Mouse (Mus musculus) lung, postnatal 36 days (tissue): ENCODE results near the gene Otulinl.
A peak's percentile ranks its signal among the peaks of the same experiment; 100 is the strongest.

Source experiments
- DNase-seq: peaks from one replicate; pipeline ENCODE4 v3.0.0; 2022; ENCODE audit warnings: mixed read lengths

Otulinl gene

GRCm38 (mm10) chr15:27647686-27648085, 33.7 kb downstream of the Otulinl start:
- peak; percentile 18 for DNase-seq

- DNase-seq, result peak; percentile 51
Observed at GRCm38 (mm10) chr15:27646665-27647064, 34.7 kb downstream of the Otulinl start.

GRCm38 (mm10) chr15:27645250-27645649, 36.1 kb downstream of the Otulinl start:
- no peak for DNase-seq

DNA sequence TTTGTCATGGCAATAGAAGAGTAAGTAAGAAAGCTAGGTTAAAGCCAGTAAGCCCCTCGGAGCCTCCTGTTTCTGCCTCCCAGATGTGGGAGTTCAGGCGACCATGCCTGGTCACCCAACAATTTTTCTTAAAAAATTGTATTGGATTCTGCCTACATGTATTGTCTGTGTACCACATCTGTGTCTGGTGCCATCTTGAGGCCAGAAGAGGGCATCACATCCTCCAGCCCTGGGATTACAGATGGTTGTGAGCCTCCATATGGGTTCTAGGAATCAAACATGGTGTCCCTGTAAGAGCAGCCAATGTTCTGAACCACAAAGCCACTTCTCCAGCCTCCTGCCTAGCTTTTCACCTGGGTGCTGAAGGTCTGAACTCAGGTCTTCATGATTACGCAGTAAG, 38.5 kb downstream of the Otulinl start:
- DNase-seq, result peak; percentile 81

GRCm38 (mm10) chr15:27641171-27641570, 40.2 kb downstream of the Otulinl start:
- no peak for DNase-seq

DNA sequence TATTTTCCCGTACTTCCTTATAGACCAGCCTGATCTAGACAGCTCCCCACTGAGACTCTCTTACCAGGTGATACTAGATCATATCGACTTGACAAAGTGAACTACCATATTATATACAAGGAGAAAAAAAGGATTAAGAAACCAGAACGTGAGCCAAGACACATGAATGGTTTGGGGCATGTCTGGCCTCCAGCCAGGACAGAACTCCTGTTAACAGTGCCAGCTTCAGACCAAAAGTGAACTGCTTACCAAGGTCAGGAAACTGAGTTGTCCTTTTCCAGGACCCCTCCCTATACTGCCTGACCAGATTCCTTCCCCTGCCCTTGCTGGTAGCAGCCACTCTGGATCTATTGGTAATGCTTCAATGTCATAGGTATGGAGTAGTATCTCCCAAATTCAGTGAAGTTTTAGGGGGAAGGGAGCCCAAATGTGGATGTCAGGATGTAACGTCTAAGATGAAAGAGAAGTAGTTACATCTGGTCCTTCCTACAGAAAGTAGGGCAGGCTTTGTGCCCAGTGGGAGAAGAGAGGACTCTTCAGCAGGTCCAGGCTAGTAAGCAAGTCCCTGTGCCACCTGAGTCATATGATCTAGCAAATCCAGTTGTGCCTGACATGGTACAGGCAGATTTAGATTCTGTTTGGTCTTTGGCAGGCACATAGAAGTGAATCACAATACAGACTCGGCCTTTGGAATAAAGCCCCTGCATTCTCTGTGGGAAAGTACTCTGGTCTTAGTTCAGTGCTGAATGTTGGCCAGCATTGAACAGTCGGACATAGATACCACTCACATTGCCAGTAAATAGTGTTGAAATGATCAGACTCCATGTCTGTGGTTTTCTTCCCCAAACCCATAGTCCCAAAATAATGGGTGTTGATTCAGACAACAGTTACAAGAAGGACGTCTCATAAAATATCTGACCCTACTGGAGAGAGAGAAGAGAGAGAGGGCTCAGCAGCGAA, 47.2 kb downstream of the Otulinl start:
- DNase-seq, result no peak

GRCm38 (mm10) chr15:27630601-27631383, 50.6 kb downstream of the Otulinl start, which contains the start of gene Otulin:
TSS of gene Otulin (minus strand) at chr15:27630693.
- peak; percentile 98 for DNase-seq

DNA sequence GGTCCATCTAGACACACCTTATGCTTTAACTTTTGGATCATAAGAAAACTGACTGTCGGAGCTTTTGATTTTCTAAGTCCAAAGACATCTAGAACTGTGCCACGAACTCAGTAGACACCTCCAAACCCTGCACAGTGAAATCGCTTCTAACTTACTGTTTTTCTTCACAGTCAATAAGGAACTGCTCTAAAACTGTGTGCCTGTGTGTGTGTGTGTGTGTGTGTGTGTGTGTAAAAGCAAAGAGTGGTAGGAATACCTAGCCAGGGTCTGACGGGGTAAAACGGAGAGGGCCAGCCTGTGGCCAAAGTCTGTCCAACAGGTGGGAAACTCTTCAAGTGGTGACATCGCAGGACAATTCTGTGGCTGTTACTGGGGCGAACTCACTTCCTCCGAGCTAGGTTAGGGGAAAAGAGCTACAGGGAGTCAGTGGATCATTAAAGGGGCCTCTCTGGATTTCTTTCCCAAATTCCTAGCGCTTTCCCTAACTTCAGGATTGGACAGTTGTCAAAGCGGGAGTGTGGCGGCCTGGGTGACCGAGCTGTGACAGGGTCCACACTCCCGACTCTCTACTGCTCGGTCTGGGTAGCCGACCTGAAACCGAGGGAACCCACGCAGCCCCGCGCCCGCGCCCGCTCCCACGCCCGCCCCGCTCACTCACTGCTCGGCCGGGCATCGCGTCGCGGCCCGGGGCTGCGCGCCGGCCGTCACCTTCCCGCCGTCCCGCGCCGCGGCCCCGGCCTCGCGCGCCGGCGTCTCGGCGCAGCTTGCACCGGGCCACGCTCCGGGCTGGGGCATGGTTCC, 51.4 kb downstream of the Otulinl start:
- peak; percentile 15 for DNase-seq

- no peak for DNase-seq
Observed at GRCm38 (mm10) chr15:27629046-27629445, 52.3 kb downstream of the Otulinl start.

DNA sequence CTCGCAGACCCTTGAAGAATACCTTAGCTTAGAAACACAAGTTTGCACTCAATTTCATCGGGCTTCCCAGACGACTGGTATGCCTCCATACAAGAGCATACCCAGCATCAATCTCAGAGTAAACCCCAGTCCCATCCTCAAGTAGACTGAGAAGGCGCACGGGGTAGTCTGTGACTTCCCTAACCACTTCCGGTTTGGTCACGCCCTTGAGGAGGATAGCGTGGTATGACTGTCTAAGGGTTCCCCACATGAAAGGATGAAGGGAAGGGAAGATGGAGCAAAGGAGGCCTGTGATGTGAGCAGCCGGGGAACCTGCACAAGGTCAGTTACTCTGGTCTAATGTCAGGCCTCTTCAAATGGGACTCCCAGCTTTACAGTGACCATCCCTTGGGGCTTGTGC, 53.6 kb downstream of the Otulinl start:
- DNase-seq, result no peak

DNA sequence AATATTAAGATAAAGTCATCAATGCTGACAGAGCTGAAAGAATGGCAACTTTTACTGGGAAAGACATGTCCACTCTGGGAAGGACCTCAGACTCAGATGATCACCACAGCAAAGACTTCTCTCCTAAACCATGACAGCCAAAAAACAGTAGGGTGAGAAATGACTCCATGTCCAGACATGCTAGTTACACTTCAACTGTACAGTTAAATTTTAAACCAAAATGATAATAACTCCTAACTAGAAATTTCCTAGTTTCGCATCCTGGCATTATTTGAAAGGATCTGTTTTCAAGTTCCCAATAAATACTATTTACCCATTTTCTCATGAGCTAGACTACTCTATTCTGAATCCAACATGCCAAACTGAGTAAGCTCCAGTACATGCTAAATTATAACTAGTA, 55.1 kb downstream of the Otulinl start:
- DNase-seq, result no peak

DNA sequence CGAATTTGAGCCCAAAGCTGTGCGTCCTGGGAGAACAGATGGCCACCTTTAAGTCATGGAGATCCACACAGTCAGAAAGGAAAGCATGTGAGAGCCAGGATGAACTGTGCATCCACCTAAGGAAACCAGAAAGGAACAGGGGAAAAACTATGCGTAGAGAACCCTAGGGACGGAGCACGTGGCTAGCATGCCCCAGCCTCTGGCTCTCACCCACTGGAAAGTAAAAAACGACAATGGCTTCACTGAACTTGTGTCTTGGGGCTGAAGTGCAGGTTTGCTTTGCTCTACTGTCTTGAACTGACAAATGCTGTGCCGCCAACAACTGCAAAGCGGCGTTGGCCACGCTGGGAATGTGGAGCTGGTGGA, 55.5 kb downstream of the Otulinl start:
- DNase-seq, result no peak

GRCm38 (mm10) chr15:27625014-27625889, 56.1 kb downstream of the Otulinl start:
- DNase-seq, result peak; percentile 50

DNA sequence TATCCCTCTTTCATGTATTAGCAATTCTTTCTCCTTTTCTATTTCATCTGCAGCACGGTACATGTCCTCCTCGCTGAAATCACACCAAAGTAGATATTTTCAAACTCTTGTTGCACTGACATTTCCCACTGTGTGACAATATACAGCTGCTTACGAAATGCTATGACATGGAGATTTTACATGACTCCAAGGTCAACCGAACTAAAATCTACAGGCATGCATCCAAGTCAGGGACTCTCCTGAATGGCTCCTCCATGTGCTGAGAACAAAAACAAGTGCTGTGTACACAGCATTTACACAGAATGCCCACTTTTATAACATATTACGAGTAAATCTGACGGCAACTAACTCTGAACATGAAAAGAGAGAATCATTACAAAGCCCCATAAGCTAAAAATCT, 58.1 kb downstream of the Otulinl start:
- DNase-seq, result no peak

GRCm38 (mm10) chr15:27620475-27621185, 60.7 kb downstream of the Otulinl start:
- DNase-seq, result no peak

- no peak for DNase-seq
Observed at GRCm38 (mm10) chr15:27619683-27620082, 61.7 kb downstream of the Otulinl start.

DNA sequence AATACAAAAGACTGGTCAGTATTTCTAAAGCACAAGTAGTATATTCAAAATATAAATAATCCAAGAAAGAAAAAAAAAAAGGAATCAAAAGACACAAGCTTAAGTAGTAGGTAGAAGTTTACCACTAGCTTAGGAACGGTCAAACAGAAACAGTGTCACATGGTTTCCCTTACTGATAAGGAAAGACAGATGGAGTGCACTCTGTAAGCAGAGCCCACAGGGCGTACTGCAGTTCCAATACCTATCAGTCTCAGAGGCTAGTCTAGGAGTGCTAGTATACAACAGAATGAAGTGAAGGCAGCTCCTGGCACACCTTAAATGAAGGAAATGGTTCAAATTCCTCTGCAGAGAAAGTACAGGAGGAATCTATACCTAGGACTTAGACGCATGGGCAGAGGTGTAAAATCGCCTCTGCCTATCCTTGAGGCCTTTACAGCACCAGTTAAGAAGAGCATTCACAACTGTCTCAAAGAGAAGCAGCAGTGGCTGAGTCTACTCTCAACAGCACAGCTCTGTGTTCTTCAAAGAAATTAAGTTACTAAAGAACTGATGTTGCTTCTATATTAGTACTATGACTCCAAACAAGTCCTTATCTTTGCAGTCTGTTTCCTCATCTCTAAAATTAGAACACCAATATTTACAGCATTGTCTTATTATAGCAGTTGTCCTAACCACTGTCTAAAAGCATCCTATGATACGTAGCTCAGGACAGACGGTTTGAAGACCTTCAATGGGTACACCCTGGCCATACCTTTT, 62.4 kb downstream of the Otulinl start:
- DNase-seq, result no peak

DNA sequence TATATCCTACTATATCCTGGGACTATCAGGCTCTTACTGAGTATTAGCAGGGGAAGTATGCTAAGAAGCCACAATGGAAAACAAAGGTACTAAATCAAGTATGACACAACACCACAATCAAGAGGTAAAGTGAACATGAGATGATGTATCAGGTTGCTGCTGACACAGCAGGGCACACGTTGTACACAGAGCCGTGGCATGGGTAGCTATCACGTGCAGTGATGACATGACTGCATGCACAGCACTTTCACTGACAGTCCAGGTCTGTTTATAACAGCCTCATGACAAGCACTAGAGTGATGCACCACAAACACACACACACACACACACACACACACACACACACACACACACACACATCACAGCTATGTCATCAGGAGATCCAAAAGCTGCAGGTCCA, 64.2 kb downstream of the Otulinl start:
- DNase-seq, result no peak

DNA sequence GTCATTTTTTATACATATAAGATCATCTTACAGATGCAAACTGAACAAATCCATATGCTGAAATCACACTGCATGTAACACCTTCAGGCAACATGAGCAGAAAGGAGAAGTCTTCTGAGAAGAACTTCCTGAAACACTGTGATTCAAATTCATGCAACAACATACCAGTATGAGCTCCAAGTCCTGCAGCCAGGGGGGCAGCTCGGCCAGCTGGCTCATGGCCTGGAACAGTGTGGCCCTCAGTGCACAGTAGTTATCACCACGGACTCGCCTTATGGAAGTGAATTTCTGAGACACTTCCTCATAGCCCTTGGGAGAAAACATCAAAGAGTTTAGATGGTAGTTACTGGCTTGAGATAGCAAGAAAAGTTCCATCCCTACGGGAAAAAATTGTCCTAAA, 65.2 kb downstream of the Otulinl start:
- peak; percentile 66 for DNase-seq

DNA sequence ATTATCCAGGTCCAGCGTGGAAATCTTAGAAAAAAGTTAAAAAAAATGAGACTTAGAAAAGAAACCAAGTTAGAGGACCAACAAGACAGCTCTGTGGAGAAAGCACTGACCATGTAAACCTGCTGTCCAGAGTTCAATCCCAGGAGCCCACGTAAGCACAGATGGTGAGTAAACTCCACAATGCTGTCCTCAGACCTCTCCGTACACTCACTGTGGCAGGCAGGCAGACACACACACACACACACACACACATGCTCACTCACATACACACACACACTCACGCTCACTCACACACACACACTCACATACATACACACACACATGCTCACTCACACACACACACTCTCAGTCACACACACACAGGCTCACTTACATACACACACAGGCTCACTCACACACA, 68.1 kb downstream of the Otulinl start:
- no peak for DNase-seq
